Mouse (Mus musculus): ENCODE measurements around the gene Acvrl1.

- no peak for TF ChIP-seq CTCF (IDR thresholded peaks at IDR 0.05; ENCODE audit: extremely low read depth, insufficient read depth, insufficient read length, insufficient replicate concordance)
- no peak for TF ChIP-seq POLR2A (IDR thresholded peaks at IDR 0.05; ENCODE audit: low read depth, low read length)
Measured at GRCm38 (mm10) chr15:101140587-101140986, 12.3 kb downstream of the Acvrl1 start.

Measured in spleen, adult 2 months (tissue).